Mouse (Mus musculus): Measurements from ENCODE around the gene Cfap97d2.
"Not testable (repeated sequence)": the region's sequence is repeated elsewhere in the genome, so short reads cannot be mapped to it uniquely, and the experiment has no call there.

Cfap97d2 gene

DNA sequence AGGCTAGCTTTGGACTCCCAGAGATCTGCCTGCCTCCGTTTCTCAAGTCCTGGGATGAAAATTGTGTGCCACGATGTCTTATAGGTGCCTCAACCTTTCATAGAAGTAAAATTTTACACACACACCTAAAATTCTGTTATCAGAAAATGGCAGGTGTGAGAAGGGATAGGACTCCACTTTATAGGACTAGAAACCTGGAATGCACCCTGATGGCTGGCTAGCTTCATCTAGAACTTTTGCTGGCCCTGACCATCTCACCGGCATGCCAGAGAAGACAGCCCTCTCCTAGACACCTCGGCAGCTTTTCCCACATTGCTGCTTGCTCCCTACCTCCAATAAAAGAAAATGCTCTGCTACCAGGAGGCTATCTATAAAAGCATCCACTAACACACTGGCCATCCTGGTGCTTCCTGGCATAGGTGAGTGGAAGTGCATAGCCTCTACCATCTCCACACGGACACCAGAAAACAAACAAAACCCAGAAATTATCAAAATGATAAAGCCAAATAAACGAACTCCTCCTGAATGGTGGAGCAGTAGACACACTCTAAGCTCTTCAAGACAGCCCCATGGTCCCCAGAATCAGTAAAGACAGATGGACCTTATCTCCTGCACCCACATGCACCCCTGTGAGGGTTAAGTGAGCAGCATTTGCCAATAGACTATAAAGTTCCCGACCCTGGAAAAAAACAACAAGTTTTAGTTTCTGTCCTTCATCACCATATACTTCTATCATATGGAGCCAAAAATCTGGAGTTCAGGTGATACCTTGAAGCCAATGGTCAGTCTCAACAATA is 35.3 kb downstream of the Cfap97d2 start:
- no peak for DNase-seq (ENCODE audit: inconsistent age in 2 of 2, low spot score in 1 of 2)

GRCm38 (mm10) chr8:13746212-13746611 is 40.5 kb downstream of the Cfap97d2 start:
- DNase-seq (ENCODE audit: inconsistent age in 2 of 2, low spot score in 1 of 2): not testable (repeated sequence)

DNA sequence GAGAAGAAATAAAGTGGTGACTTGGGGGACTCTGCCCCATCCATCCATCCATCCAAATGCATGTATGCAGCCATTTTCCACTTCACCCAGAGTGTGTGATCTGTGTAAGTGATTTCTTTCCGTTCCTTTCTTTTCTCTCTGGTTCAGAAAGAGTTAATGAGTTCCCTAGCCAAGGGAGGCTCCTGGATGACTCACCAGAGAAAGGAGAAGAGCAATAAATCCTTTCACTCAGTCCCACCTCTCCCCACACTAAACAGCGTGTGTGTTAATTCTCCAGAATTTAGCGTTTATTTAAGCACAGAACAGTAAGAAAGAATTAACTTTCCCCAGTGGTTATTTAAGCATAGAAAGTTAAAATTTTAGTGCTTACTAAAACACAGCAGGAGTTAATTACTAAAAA is 41.9 kb downstream of the Cfap97d2 start:
- peak in 1 of 2 experiments; percentile 46 for DNase-seq (ENCODE audit: inconsistent age in 2 of 2, low spot score in 1 of 2)

DNA sequence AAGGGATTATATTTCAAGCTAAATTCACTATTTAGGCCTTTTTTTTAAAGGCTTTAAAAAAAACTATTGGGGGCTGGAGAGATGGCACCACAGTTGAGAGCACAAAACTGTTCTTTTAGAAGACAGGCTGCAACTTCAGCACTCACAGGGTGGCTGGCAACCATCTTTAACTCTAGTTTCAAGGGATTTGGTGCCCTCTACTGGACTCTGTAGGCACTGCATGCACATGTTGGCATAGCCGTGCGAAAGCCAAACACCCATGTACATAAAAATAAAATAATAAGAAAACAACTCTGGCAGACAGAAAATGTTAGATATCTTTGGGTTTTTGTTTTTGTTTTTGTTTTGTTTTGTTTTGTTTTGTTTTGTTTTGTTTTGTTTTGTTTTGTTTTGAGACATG is 48.0 kb downstream of the Cfap97d2 start:
- peak; percentile 70 to 93 for DNase-seq (ENCODE audit: inconsistent age in 2 of 2, low spot score in 1 of 2)

DNA sequence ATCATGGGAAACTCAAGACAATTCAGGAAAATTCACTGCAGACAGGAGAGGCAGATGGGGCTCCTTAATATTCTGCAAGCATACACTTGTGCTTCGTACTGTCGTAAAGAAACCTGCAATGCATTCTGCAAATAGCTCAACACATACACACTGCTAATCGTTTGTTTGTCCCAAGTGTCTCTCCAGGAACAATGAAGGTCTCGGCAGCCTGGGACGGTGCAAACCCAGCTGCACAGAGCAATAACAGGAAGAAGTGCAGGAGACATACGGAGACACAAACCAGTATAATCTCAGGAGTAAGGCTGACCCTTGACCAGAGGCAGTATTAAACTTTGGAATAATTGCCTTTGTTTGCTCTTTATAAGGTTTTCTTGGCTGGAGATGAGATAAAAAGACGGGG is 50.8 kb downstream of the Cfap97d2 start:
- no peak for DNase-seq (ENCODE audit: inconsistent age in 2 of 2, low spot score in 1 of 2)

DNA sequence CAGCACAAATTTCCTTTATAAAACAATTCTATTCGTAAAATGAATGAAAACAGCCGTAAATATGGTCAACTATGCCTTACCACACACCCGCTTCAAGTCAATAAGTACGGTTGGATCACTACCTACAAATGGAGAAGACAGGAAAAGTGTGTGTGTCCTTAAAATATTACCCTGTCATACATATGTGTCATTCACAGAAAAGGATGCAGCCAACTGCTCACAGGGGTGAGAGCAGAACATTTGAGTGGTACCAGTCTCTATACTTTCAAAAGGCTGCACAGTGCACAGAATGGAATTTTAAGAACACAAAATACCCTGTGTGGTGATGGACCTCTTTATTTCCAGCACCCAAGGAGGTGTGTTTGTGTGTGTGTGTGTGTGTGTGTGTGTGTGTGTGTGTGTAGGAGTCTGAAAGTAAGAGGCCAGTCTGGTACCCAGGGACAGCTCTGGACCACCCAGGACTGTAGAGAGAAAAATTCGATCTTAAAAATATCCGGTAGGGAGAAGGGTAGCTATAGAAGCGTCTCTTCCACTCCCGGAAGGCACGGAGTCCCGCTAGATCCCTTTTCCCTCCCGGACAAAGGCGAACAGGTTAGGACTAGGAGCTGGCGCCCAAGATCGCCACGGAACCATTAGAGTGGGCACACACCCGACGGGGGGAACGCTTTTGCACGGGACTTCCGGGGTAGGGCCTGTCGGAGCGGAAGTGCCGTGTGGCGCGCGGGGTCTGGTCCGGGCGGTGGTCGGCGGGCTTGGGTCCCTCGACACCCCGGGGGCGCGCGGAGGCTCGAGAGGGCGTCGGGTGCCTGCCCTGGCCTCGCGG is 51.5 kb downstream of the Cfap97d2 start, which contains the start of gene Cdc16:
Cdc16 (plus strand) TSS at position 695 of the 823 bp plus-strand sequence.
- DNase-seq (ENCODE audit: inconsistent age in 2 of 2, low spot score in 1 of 2): peak; percentile 90 to 97

DNA sequence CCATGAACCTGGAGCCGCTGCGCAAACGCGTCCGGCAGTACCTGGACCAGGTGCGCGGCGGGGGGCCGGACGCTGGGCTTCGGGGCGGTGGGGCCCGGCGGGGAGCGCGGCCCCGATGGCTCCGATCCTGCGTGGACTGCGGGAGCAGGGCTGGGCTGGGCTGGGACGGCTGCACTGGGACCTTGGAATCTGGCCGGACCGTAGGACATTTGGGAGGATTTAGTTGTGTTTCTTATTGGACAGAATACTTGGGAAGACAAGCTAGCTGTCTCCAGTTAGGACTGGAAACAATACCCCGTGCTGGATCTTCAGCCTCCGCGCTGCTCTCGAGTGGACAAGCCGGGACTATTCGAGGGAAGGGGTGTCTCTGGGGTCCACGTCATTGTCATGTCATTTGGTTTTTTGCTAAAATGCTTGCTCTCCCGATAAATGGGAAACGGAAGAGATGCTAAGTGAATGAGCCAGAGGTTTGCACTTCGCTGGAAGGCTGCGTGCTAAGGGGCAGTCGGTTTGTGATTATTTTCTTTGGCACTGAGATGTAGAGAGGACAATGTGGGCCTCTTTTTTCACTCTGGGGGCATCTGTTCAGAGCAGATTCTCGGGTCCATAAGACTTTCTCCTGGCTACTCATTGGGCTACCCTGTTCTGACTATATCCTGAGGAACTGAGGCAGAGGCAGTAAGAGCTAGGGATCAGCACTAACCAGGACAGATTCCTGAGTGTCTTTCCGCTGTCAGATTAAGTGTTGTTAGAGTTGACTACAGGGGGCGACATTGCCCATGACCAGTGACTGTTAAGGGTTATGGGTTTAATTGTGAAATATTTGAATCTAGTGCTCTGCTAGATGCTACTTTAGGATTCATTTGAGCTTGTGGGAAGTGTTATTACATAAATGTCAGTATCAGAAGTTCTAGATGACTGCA is 52.4 kb downstream of the Cfap97d2 start:
- DNase-seq (ENCODE audit: inconsistent age in 2 of 2, low spot score in 1 of 2): peak; percentile 31 to 69

GRCm38 (mm10) chr8:13769206-13769605 is 63.5 kb downstream of the Cfap97d2 start:
- DNase-seq (ENCODE audit: inconsistent age in 2 of 2, low spot score in 1 of 2): no peak

GRCm38 (mm10) chr8:13780536-13780935 is 74.8 kb downstream of the Cfap97d2 start:
- peak in 1 of 2 experiments; percentile 58 for DNase-seq (ENCODE audit: inconsistent age in 2 of 2, low spot score in 1 of 2)

- peak; percentile 93 to 97 for DNase-seq (ENCODE audit: inconsistent age in 2 of 2, low spot score in 1 of 2)
These were observed 79.6 kb downstream of the Cfap97d2 start, which contains the start of gene Upf3a for GRCm38 (mm10) chr8:13785250-13785763. Gene Upf3a, plus strand, starts transcription at chr8:13785615.

DNA sequence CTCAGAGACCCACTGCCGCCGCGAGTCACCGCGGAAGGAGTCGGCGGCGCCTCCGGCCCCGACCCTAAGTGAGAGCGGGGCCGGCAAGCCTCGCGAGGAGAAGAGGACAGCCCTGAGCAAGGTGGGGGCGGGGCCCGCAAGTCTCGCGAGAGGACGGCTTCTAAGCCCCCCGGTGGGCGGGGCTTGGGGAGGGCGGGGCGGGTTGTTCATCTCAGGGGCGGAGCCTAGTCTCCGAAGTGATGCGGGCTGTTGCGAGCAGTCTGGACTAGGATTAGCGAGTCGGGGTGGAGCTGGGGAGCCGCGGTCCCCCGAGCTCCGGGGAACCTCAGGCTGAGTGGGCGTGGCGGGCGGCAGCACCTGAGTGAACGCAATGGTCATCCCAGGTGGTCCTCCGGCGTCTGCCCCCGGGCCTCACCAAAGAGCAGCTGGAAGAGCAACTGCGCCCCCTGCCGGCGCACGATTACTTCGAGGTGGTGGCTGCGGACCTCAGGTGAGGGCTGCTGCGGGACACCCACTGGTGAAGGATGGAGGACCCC is 80.1 kb downstream of the Cfap97d2 start:
- peak; percentile 95 to 98 for DNase-seq (ENCODE audit: inconsistent age in 2 of 2, low spot score in 1 of 2)

DNA sequence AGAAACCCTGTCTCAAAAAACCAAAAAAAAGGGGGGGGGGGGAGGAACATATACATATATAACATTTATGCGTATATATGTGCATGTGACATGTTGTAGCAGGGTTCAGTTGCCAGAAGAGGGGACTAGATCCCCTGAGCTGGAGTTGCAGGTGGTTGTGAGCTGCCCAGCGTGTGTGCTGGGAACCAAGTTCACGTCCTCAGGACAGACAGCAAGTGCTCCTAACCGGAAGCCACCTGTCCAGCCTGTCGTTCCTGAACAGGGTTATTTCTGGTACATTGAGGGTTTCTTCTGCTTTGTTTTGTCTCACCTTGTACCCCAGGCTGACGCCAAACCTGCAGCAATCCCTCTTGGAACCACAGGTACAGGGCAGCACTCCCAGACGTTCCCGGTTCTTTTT is 83.9 kb downstream of the Cfap97d2 start:
- DNase-seq (ENCODE audit: inconsistent age in 2 of 2, low spot score in 1 of 2): no peak

All from adrenal gland, adult (tissue).